Mouse (Mus musculus): ENCODE data around the gene 6030468B19Rik. TPM values are rescaled to one million over a fixed set of nuclear protein-coding genes. Genes with fewer than 3 reads are reported as not detected.
A peak's percentile ranks its signal among the peaks of the same experiment; 100 is the strongest.
"Not testable (repeated sequence)": the region's sequence is repeated elsewhere in the genome, so short reads cannot be mapped to it uniquely, and the experiment has no call there.

Gene 6030468B19Rik
- total RNA-seq, 2 experiments from 2014 or later = not detected

DNA sequence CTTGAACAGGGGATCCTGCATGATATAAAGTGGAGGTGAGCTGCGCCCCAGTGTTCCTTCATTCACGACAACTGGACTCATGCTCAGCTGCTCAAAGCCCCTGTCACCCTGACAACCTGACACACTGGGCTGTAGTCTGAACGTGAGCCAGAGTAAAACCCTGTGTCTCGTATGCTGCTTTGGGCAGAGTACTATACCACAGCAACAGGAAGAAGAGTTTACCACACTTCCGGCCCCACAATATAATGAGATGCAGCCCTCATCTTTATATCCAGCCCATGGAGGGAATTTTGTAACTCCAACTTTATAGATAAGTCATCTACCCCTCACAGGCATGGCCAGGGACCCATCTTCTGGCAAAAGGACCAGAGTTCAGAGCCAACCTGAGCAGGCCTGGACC lies 20.3 kb upstream of the 6030468B19Rik start:
- intact Hi-C loops (cut with DNase I) = no loop called here
- no peak for DNase-seq (ENCODE audit: low spot score)

DNA sequence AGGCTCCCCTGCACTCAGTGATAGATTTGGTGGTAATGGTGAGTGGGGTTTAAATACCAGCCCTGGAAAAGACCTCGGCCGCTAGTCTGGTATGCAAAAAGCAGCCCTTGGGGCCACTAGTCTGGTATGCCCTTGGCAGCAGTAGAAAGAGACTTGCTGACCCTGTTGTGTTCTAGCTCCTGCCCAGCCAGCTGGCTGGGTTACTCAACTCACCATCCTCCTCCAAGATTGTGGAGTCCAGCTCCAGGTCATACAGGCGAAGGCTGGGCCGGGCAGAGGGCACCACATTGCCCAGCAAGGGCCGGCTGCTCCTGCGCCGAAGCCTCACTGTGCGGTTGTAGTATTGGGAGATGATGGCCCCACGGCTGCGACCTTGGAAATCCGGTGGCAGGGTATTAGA lies 19.4 kb upstream of the 6030468B19Rik start:
- no peak for DNase-seq (ENCODE audit: low spot score)
- intact Hi-C loops (cut with DNase I) = loop anchor here (2.0 kb wide), 1 partner anchor 47 kb away; the partner anchor contains the start of gene Afmid

GRCm38 (mm10) chr11:117778851-117779433 lies 18.5 kb upstream of the 6030468B19Rik start:
- DNase-seq (ENCODE audit: low spot score) = no peak
- intact Hi-C loops (cut with DNase I) = loop anchor here (2.0 kb wide), 1 partner anchor 46 kb away; the partner anchor contains the start of gene Afmid

DNA sequence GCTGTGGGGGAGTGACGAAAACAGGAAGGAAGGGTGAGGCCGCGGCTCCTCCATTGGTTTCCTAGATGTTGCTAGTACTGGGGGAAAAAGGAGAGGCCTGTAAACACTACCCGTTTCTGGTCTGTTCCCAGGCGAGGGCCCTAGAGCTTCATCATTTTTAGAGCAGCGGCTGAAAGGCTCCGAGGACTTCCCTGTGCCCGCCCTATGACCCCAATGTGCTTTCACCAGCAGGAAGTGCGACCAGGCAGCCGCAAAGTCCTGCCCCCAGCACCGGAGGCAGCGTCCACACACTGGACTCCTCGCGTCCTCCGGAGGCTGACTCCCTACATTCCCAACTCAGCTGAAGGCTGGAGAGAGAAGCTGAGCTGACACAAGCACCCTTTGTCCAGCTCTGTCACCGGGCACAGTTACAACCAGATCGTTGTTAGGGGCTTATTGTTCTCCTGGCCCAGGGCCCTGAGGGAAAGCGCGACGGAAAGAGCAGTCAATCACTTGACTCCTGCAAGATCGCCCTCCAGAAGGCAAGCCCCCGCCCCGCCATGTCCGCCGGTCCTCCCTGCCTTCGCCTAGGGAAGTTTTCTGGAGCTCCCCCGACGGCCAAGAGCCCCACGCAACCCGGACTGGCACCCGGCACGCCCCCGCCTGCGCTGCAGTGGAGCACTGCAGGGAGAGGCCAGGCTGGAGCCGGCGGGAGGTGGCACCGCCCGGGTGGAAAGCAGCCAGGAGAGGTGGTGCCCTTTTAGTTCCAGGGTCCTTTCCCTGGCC lies 17.8 kb upstream of the 6030468B19Rik start:
- intact Hi-C loops (cut with DNase I) = loop anchor here (2.0 kb wide), 1 partner anchor 45 kb away; the partner anchor contains the start of gene Afmid
- DNase-seq (ENCODE audit: low spot score) = peak; percentile 74

DNA sequence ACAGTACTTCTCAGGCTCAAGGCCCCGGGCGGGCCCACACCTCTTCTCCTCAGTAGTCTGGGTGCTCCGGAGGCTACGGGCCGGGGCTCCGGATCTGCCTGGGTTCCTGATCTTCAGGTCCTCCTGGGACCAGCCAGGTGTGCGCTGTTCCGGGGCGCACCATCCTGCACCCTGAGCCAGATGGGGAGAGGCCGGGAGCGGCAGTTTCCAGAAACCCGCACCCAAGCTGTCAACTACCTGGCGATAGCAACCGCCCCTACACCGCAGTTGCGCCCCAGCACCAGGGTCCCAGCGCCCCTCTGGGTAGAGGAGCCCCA lies 17.3 kb upstream of the 6030468B19Rik start:
- intact Hi-C loops (cut with DNase I) = no loop called here
- DNase-seq (ENCODE audit: low spot score) = no peak

DNA sequence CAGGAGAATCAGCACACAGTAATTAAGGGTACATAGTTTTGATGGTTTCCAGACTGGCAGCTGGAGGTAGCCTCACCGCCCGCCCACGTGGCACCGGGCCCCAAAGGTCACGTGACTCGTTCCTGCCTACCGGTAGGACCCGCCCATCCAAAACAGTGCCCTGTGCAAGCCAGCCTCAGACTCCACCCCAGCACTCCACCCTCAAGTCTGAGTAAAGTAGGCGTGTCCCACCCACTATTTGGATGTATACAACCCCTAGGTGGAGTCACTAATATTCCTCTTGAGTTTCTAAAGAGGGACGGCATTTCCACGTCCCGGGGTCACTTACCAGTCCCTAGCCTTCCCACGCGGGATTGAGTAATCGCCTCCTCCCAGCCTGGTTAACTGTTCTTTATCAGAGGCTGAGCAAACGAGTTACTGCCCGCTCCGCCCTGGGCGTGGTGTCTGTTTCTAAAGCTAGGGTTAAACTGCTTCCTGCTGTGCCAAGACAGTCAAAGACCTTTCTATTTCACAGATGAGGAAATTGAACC lies 16.8 kb upstream of the 6030468B19Rik start:
- DNase-seq (ENCODE audit: low spot score) = peak; percentile 85
- intact Hi-C loops (cut with DNase I) = no loop called here

DNA sequence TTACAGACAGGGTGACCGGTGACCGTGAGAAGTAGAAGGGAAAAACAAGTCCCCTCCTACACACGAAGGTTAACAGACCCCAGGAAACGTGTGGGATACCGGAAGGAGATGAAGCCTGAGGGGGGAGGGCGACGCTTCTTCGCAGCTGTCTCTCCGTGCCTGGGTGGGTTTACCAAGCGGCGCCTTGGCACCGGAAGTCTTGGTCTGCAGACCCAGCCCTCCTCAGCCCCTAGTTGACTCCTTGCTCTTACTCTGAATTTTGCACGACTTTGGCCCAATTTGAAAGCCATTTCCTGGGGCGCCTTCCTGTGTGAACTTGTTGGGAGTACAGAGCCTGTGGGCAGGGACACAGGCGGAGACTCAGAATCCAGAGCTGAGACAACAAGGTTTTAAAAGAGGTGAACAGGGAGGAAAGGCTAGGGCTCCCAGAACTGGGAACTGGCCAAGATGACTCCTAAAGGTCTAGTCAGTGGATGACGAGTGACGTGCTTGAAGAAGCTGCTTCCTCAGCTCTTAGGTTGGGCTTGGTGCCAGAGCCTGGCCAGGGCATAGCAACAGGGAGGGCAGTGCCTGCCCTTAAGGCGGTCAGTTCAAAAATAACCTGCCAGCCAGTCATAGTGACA lies 16.1 kb upstream of the 6030468B19Rik start:
- intact Hi-C loops (cut with DNase I) = no loop called here
- peak; percentile 50 for DNase-seq (ENCODE audit: low spot score)

DNA sequence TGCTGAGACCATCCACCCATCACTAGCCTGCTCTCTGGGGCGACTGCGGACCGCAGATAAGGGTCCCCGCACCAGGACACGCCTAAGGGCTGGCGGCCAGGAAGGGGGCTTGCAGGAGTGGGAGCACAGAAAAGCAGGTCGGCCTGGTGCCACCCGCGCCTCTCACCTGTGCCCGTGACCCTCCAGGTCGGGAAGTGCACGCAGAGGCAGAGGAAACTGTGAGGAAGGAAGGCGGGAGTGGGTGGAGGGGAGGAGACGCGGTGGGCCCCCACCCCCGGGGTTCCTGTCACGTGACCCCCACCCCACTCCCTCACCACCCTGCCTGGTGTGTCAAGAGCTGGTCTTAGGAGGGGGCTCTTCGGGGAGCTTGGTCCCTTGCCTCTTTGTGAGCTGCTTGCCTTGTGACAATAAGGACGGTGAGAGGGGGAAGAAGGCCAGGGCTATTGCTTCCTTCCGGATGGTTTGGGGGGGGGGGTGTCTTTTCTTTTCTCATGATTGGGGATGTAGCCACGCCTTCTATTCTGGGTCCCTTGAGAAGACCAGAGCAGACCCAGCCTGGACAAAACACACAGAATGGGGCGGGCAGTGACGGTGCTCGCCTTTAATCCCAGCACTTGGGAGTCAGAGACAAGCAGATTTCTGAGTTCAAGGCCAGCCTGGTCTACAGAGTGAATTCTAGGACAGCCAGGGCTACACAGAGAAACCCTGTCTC lies 15.3 kb upstream of the 6030468B19Rik start, which contains the start of the genes Tmc8 and Tmc6:
Gene Tmc8 (plus strand): TSS at position 84 of the 712 bp plus-strand sequence.
Gene Tmc6 (minus strand): TSS at position 206 of the 712 bp plus-strand sequence.
- intact Hi-C loops (cut with DNase I) = no loop called here
- DNase-seq (ENCODE audit: low spot score) = peak; percentile 51

- DNase-seq (ENCODE audit: low spot score) = no peak
- intact Hi-C loops (cut with DNase I) = no loop called here
Observed at GRCm38 (mm10) chr11:117782705-117783034, 14.8 kb upstream of the 6030468B19Rik start.

DNA sequence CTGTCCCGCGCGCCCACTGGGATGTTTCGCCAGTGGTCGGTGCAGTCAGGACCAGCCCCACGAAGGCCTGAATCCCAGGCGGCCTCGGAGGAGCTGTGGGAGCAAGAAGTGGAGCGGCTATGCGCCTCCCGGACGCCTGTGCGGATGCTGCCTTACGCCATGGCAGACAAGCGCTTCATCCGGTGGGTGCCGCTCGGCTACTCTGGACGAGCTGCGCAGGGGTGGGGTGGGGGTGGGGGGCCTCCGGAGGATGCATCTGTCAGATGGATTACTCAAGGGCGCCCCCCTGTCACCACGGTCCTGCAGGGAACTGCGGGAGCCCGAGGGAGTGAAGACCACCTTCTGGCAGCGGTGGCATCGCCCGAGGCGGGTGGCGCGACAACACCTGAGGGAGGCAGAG lies 14.4 kb upstream of the 6030468B19Rik start:
- DNase-seq (ENCODE audit: low spot score) = peak; percentile 48
- intact Hi-C loops (cut with DNase I) = no loop called here

DNA sequence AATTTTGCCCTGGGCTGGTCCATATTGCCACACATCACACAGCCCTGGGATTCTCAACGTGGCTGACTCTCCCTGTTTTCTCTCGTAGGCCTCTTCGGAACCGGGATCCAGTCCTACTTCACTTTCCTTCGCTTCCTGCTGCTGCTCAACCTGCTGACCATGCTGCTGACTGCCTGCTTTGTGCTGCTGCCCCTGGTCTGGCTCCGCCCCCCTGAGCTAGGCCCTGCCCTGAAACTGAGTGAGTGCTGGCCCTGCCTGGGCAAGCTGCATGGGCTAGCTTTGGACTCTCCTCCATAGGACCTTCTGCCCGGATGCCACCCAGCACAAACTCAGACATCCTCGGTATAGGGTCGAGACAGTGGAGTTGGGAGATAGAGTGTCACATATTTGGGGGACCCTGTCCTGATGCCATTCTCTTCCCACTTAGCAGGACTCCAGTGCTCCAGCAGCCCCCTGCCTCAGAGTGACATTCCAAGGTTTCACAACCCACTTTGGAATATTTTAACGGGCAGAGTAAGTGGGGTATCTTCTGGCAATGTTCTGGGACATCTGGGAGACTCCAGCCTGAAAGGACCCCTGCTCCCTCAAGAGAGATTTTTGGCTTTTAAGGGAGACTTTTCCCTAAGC lies 13.7 kb upstream of the 6030468B19Rik start:
- intact Hi-C loops (cut with DNase I) = no loop called here
- no peak for DNase-seq (ENCODE audit: low spot score)

- DNase-seq (ENCODE audit: low spot score) = no peak
Observed at GRCm38 (mm10) chr11:117786294-117786693, 11.2 kb upstream of the 6030468B19Rik start.

DNA sequence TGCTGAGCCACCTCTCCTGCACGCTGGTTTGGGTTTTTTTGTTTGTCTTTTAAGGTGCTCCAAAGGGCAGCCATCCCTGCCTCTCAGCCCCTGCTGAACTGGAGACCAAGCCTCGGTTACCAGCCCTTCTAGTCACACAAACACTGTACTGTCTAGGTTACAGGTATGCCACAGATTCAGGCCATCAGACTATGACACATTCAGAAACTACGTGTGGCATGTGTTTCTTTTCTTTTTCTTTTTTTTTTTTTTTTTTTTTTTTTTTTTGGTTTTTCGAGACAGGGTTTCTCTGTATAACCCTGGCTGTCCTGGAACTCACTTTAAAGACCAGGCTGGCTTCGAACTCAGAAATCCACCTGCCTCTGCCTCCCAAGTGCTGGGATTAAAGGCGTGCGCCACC lies 9.0 kb upstream of the 6030468B19Rik start:
- DNase-seq (ENCODE audit: low spot score) = not testable (repeated sequence)
- intact Hi-C loops (cut with DNase I) = loop anchor here (5.0 kb wide), 1 partner anchor 36 kb away; no protein-coding TSS in a partner anchor

More at GRCm38 (mm10) chr11:117786294-117786693, 11.2 kb upstream of the 6030468B19Rik start:
- intact Hi-C loops (cut with DNase I) = loop anchor here (2.0 to 5.0 kb wide), 2 partner anchors 34 to 77 kb away; no protein-coding TSS in a partner anchor

DNA sequence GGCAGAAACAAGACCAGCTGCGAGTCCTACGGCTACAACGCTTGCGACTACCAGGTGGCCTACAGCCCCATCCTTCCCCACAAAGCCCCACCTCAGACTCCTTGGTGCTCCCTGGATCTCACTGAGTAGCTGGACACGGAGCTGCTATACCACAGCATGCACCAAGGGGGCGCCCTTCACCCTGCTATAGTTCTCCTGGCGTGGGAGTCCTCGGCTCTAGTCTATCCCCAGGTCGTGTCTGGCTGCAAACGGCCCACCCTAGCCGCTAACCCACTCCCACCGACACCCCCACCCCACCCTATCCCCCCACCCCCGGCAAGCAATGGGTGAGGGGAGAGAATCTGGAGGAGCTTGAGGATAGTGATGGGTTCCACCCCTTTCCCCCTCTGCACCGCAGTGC lies 7.2 kb upstream of the 6030468B19Rik start:
- no peak for DNase-seq (ENCODE audit: low spot score)
- intact Hi-C loops (cut with DNase I) = loop anchor here (1.0 kb wide), 1 partner anchor 34 kb away; no protein-coding TSS in a partner anchor

DNA sequence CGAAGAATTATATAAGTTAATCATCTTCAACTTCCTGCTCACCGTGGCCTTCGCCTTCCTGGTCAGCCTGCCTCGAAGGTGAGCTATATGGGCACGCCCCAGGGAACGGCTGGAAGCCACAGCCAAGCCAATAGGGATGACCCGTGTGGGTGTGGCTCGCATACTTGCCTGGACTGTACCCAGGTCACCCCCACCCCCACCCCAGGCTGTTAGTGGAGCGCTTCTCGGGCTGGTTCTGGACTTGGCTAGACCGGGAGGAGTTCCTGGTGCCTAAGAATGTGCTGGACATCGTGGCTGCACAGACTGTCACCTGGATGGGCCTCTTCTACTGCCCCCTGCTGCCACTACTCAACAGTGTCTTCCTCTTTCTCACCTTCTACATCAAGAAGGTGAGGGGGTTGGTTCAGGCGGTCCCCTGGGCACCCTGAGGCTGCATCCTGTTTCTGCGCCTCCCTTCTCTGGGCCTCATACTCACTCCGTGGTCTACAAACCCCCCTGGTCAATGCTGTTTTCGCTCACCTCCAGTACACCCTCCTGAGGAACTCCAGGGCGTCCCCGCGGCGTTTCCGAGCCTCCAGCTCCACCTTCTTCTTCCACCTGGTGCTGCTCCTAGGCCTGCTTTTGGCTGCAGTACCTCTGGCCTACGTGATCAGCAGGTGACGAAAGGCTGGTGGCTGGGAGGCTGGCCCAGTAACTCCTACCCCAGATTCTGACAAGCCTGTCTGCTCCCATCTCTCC lies 6.6 kb upstream of the 6030468B19Rik start:
- intact Hi-C loops (cut with DNase I) = loop anchor here (1.0 kb wide), 1 partner anchor 33 kb away; no protein-coding TSS in a partner anchor
- DNase-seq (ENCODE audit: low spot score) = no peak

- intact Hi-C loops (cut with DNase I) = no loop called here
- no peak for DNase-seq (ENCODE audit: low spot score)
Observed at GRCm38 (mm10) chr11:117791441-117791761, 6.1 kb upstream of the 6030468B19Rik start.

- no peak for DNase-seq (ENCODE audit: low spot score)
Observed at GRCm38 (mm10) chr11:117792281-117792888, 5.1 kb upstream of the 6030468B19Rik start.

DNA sequence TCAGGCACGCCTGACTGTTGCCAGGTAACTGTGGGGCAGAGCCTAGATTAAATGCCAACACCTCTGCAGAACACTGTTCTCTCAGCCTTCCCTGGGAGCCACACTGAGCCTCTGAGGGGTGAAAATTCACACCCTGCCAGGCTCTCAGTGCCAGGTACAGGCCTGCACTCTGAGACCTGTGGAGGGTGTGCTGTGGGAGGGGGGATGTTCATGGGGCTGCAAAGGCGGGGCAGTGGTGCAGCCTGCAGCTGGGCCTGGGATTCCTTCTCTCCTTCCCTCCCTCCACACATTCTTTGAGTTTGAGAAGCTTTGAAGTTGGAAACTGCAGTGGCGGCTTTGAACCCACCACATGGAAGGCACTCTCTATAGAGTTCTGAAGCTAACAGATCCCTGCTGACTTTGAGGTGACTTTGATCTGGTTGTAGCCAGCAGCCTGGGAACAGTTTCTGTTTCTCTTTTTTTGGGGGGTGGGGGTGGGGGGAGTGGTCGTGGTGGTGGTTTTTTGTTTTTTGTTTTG lies 3.4 kb upstream of the 6030468B19Rik start:
- no peak for DNase-seq (ENCODE audit: low spot score)
- intact Hi-C loops (cut with DNase I) = no loop called here

More at GRCm38 (mm10) chr11:117792281-117792888, 5.1 kb upstream of the 6030468B19Rik start:
- intact Hi-C loops (cut with DNase I) = no loop called here
